Mouse (Mus musculus): ENCODE data around the gene Rasgrp1. TPM values are rescaled to one million over a fixed set of nuclear protein-coding genes. Genes with fewer than 3 reads are reported as not detected.

Rasgrp1 gene
- 194 and 204 TPM in 2 replicates for polyA plus RNA-seq (2012; rRNA removed)

DNA sequence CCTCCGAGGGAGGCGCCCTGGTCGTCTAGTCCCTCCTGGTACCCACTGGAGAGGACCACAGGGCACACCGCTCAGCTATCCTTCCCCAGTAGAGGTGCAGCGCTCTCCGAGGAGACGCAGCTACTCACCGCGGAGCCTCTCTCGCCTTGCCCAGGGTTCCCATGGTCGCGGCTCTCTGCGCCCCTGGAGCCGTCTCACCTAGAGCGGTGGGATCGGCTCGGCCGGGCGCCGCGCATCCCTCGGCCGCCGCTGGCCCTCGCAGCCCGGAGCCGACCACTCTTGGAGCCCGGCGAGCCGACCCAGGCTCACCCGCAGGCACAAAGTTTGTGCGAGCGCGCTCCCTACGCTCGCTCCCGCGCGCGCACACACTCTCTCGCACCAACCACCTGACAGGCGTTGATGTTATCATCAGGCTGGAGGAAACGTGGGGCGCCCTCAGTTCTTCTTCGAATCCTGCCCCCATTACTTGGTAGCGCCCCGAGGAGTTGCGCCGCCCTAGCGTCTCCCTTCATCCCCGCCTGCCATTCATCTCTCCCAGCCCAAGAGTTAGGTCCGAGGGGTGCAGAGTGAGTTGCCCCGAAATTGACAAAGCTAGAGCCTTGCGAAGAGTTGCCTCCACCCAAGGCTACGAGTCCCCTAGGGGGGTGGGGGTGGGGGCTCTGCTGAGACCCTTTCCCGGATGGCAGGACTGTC, at the start of gene Rasgrp1:
TSS of gene Rasgrp1 (minus strand) at position 455 of the 693 bp plus-strand sequence.
- H3K27ac ChIP-seq (ENCODE audit: insufficient read depth, low read length) = peak within 1 kb of the TSS; percentile 88
- H3K4me3 ChIP-seq (ENCODE audit: insufficient read depth, low read length) = peak within 1 kb of the TSS; percentile 91
- H3K4me1 ChIP-seq (ENCODE audit: control insufficient read depth, insufficient read depth, low read length) = peaks cover 1% of the 10 kb centered on the region; the same call in 1 of the 2 replicates
- peak; percentile 50; the same call in 1 of the 2 replicates for TF ChIP-seq POLR2A (IDR thresholded peaks at IDR 0.05; ENCODE audit: extremely low read depth, insufficient read depth, low read length)
- no peak for TF ChIP-seq CTCF (IDR thresholded peaks at IDR 0.05; ENCODE audit: extremely low read depth, insufficient read depth, low read length)

- TF ChIP-seq CTCF (IDR thresholded peaks at IDR 0.05; ENCODE audit: extremely low read depth, insufficient read depth, low read length) = no peak
- TF ChIP-seq POLR2A (IDR thresholded peaks at IDR 0.05; ENCODE audit: extremely low read depth, insufficient read depth, low read length) = no peak
- H3K4me1 ChIP-seq (ENCODE audit: control insufficient read depth, insufficient read depth, low read length) = peaks cover 13% of the 10 kb centered on the region
- H3K4me3 ChIP-seq (ENCODE audit: insufficient read depth, low read length) = no peak overlapping the region
- H3K27ac ChIP-seq (ENCODE audit: insufficient read depth, low read length) = 0 out of 2 replicates have a peak overlapping the region, but pooled peaks have one; percentile 5
Measured at GRCm38 (mm10) chr2:117389925-117390892, 47.4 kb upstream of the Rasgrp1 start.

DNA sequence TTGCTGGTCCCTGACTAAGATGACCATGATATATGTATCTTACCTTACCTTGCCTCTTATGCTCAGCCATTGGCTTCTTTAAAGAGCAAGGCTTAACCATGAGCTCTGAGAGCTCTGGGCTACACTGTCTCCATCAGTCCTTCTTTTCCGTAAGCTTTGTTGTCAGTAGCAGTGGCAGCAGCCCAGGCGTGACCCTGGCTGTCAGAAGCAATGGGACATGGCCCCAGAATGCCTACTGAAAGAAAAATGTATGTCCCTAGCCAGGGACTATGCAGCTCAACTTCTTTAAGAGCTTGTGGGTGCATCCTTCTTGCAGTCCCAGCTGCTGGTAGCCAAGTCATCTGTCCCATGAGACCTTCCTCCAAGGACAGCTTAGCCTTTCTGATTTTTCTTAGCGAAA, 46.7 kb upstream of the Rasgrp1 start:
- H3K4me3 ChIP-seq (ENCODE audit: insufficient read depth, low read length) = no peak overlapping the region
- H3K4me1 ChIP-seq (ENCODE audit: control insufficient read depth, insufficient read depth, low read length) = peaks cover 13% of the 10 kb centered on the region
- no peak for TF ChIP-seq POLR2A (IDR thresholded peaks at IDR 0.05; ENCODE audit: extremely low read depth, insufficient read depth, low read length)
- TF ChIP-seq CTCF (IDR thresholded peaks at IDR 0.05; ENCODE audit: extremely low read depth, insufficient read depth, low read length) = no peak
- 0 out of 2 replicates have a peak overlapping the region, but pooled peaks have one; percentile 5 for H3K27ac ChIP-seq (ENCODE audit: insufficient read depth, low read length)

- H3K4me1 ChIP-seq (ENCODE audit: control insufficient read depth, insufficient read depth, low read length) = peaks cover 14% of the 10 kb centered on the region
- TF ChIP-seq CTCF (IDR thresholded peaks at IDR 0.05; ENCODE audit: extremely low read depth, insufficient read depth, low read length) (no peak), POLR2A (IDR thresholded peaks at IDR 0.05; ENCODE audit: extremely low read depth, insufficient read depth, low read length) (no peak)
Measured at GRCm38 (mm10) chr2:117388121-117388520, 45.3 kb upstream of the Rasgrp1 start.

GRCm38 (mm10) chr2:117386981-117387705, 44.3 kb upstream of the Rasgrp1 start:
- H3K27ac ChIP-seq (ENCODE audit: insufficient read depth, low read length) = peak overlapping the region; percentile 28
- no peak for TF ChIP-seq CTCF (IDR thresholded peaks at IDR 0.05; ENCODE audit: extremely low read depth, insufficient read depth, low read length)
- no peak for TF ChIP-seq POLR2A (IDR thresholded peaks at IDR 0.05; ENCODE audit: extremely low read depth, insufficient read depth, low read length)

More at GRCm38 (mm10) chr2:117388121-117388520, 45.3 kb upstream of the Rasgrp1 start:
- Histone ChIP-seq H3K4me3 (ENCODE audit: insufficient read depth, low read length) (no peak overlapping the region), H3K27ac (ENCODE audit: insufficient read depth, low read length) (peak overlapping the region; percentile 31; the same call in 1 of the 2 replicates)

GRCm38 (mm10) chr2:117386036-117386590, 43.3 kb upstream of the Rasgrp1 start:
- peaks cover 22% of the 10 kb centered on the region for H3K4me1 ChIP-seq (ENCODE audit: control insufficient read depth, insufficient read depth, low read length)
- H3K4me3 ChIP-seq (ENCODE audit: insufficient read depth, low read length) = no peak overlapping the region
- TF ChIP-seq POLR2A (IDR thresholded peaks at IDR 0.05; ENCODE audit: extremely low read depth, insufficient read depth, low read length) (no peak), CTCF (IDR thresholded peaks at IDR 0.05; ENCODE audit: extremely low read depth, insufficient read depth, low read length) (no peak)
- peak overlapping the region; percentile 6 for H3K27ac ChIP-seq (ENCODE audit: insufficient read depth, low read length)

More at GRCm38 (mm10) chr2:117386981-117387705, 44.3 kb upstream of the Rasgrp1 start:
- H3K4me1 ChIP-seq (ENCODE audit: control insufficient read depth, insufficient read depth, low read length) = peaks cover 14% of the 10 kb centered on the region
- no peak overlapping the region for H3K4me3 ChIP-seq (ENCODE audit: insufficient read depth, low read length)

GRCm38 (mm10) chr2:117381314-117381713, 38.5 kb upstream of the Rasgrp1 start:
- H3K27ac ChIP-seq (ENCODE audit: insufficient read depth, low read length) = 0 out of 2 replicates have a peak overlapping the region, but pooled peaks have one; percentile 3
- TF ChIP-seq CTCF (IDR thresholded peaks at IDR 0.05; ENCODE audit: extremely low read depth, insufficient read depth, low read length) (no peak), POLR2A (IDR thresholded peaks at IDR 0.05; ENCODE audit: extremely low read depth, insufficient read depth, low read length) (no peak)
- peaks cover 16% of the 10 kb centered on the region for H3K4me1 ChIP-seq (ENCODE audit: control insufficient read depth, insufficient read depth, low read length)
- H3K4me3 ChIP-seq (ENCODE audit: insufficient read depth, low read length) = no peak overlapping the region

DNA sequence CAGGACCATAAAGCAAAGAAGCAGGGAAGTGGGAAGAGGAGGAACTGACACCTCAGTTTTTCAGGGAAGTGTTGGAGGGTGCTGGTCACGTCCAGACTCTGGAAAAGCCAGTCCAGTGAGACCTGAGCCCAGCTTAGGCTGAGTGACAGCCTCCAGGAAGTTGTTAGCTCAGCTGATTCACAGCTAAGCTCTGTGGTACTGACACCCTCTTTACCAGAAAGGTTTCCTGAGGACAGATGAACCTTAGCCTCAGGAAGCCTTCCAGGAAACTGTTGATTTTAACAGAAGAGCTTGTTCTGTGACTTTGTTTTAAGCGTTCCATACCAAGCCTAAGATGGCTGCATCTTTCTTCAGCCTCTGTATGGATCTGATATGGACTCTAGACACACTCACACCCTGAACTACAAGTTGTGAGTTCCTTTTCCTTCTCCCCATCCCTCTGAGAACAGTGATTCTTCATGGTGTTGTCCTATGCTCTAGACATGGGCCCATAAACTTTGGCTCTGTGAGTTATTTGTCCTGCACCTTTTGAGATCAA, 31.6 kb upstream of the Rasgrp1 start:
- TF ChIP-seq POLR2A (IDR thresholded peaks at IDR 0.05; ENCODE audit: extremely low read depth, insufficient read depth, low read length) = no peak
- H3K27ac ChIP-seq (ENCODE audit: insufficient read depth, low read length) = no peak overlapping the region
- peaks cover 2% of the 10 kb centered on the region for H3K4me1 ChIP-seq (ENCODE audit: control insufficient read depth, insufficient read depth, low read length)
- H3K4me3 ChIP-seq (ENCODE audit: insufficient read depth, low read length) = no peak overlapping the region

Measured in cortical plate, adult 2 months (tissue).